Mouse (Mus musculus) small intestine, adult 2 months (tissue): ENCODE results near the gene H2-DMb1. TPM values are rescaled to one million over a fixed set of nuclear protein-coding genes. Genes with fewer than 3 reads are reported as not detected.

ENCODE experiments used
- H3K27ac ChIP-seq: fragments of 200-500 bp; 2 replicates; pipeline ENCODE4 v1.5.1; 2012; ENCODE audit warnings: low read depth, low read length, control low read depth, inconsistent platforms; ENCODE audit not compliant: insufficient read depth
- H3K27me3 ChIP-seq: fragments of 200-500 bp; 2 replicates; pipeline ENCODE4 v1.6.1; 2012; ENCODE audit warnings: mild to moderate bottlenecking, moderate library complexity, low read length, inconsistent platforms; ENCODE audit not compliant: control insufficient read depth, insufficient read depth
- H3K36me3 ChIP-seq: fragments of 200-500 bp; 2 replicates; pipeline ENCODE4 v1.6.1; 2012; ENCODE audit warnings: mild to moderate bottlenecking, low read length, control low read depth, inconsistent platforms; ENCODE audit not compliant: control insufficient read depth, insufficient read depth
- H3K4me1 ChIP-seq: fragments of 200-500 bp; 2 replicates; pipeline ENCODE4 v1.6.1; 2012; ENCODE audit warnings: low read length, inconsistent platforms, mixed read lengths; ENCODE audit not compliant: control insufficient read depth, insufficient read depth, insufficient read length
- H3K4me3 ChIP-seq: fragments of 200-500 bp; 2 replicates; pipeline ENCODE4 v1.5.1; 2012; ENCODE audit warnings: low read depth, mild to moderate bottlenecking, control low read depth, inconsistent platforms, low read length, moderate library complexity
- CTCF ChIP-seq: fragments of 200-500 bp; IDR thresholded peaks from 2 replicates; pipeline ENCODE4 v1.5.1; 2012; ENCODE audit warnings: low read depth, mild to moderate bottlenecking, control low read depth, inconsistent platforms, low read length, moderate library complexity, mixed read lengths; ENCODE audit not compliant: insufficient replicate concordance, insufficient read length; ENCODE audit errors: extremely low read depth
- POLR2A ChIP-seq: fragments of 200-500 bp; IDR thresholded peaks from 2 replicates; pipeline ENCODE4 v1.6.1; 2012; ENCODE audit warnings: low read depth, mild to moderate bottlenecking, control low read depth, inconsistent platforms, low read length, moderate library complexity
- WGBS: fragments of 180-500 bp; shearing (Covaris S2); methylation state at CpG from one replicate; pipeline ENCODE4 v1.1.7; 2018; 5-methylcytosine and 5-hydroxymethylcytosine counted together
- polyA plus RNA-seq: library from polyadenylated mRNA; depleted of rRNA; stranded (reverse); fragments of >200 nt; gene quantifications from 2 replicates; pipeline ENCODE4 v1.2.3, GENCODE M21; 2012

The H2-DMb1 gene
- polyA plus RNA-seq, 1 experiment: 281 TPM

DNA sequence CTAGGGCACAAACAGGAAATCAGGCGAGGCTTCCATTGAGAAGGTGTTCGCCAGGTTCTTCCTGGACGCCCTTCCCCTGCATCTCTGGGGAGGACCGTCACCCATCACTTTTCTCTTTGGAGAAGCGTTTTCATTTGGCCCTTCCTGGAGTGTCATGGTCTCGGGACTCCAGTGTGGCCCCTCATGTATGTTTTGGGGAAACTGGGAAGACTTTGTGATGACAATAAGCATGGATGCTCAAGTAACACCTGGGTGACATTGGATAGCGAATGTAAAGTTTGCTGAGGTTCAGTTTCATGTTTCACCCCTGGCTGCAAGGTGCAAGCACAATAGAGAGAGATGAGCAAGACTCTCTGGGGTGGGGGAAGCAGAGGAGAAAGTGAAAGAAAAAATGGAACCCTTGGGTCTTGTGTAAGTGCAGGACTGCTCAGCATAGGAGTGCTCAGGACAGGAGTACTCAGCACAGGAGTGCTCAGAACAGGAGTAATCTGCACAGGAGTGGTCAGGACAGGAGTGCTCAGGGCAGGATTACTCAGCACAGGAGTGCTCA lies 48.7 kb downstream of the H2-DMb1 start:
- Histone ChIP-seq H3K27me3 (no peaks in the 10 kb centered on the region), H3K4me3 (no peak overlapping the region), H3K4me1 (peaks cover 15% of the 10 kb centered on the region), H3K27ac (no peak overlapping the region), H3K36me3 (peaks cover 23% of the 10 kb centered on the region)
- no peak for TF ChIP-seq POLR2A
- no peak for TF ChIP-seq CTCF
- WGBS: 84% methylated on average over 7 of the region's 7 CpGs

DNA sequence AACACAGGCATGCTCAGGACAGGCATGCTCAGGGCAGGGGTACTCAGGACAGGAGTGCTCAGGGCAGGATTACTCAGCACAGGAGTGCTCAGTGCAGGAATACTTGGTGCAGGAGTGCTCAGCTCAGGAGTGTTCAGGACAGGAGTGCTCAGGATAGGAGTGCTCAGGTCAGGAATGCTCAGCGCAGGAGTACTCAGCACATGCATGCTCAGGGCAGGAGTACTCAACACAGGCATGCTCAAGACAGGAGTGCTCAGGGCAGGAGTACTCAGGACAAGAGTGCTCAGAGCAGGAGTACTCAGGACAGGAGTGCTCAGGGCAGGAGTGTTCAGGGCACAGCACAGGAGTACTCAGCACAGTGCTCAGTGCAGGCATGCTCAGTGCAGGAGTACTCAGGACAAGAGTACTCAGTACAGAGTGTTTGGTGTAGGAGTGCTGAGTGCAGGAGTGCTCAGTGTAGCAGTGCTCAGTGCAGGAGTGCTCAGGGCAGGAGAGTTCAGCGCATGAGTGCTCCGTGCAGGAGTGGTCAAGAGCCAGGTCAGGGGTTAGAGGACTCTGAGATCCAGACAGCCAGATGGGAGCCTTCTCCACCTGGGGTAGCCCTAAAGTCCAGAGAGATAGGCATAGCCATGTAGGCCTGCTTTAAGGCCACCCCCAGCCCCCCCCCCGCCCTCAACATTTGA lies 50.0 kb downstream of the H2-DMb1 start:
- no peak overlapping the region for H3K4me3 ChIP-seq
- TF ChIP-seq CTCF (no peak), POLR2A (no peak)
- no peaks in the 10 kb centered on the region for H3K27me3 ChIP-seq
- H3K4me1 ChIP-seq: peaks cover 13% of the 10 kb centered on the region
- no peak overlapping the region for H3K27ac ChIP-seq
- 93% methylated on average over 4 of the region's 4 CpGs for WGBS
- H3K36me3 ChIP-seq: peaks cover 18% of the 10 kb centered on the region

DNA sequence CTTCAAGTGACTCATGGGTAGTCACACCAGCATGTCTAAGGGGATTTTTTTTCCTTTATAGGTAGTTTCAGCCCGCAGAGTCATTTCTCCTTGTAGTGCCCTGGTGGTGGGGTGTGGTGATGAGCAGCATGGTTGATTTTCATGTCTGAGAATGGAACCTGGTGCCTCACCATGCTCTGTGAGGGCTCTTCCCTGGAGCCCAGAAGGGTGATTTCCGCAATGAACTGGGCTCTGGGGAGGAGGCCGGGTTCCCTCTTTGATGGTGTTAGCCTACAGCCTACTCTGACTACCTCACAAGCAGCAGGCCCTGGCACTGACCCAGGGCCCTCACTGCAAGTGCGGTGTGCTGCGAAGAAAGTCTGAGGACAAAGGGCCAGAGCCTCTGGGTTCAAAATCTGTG lies 50.6 kb downstream of the H2-DMb1 start, which contains the start of gene Tap2:
TSS of gene Tap2 (plus strand) at position 84 of the 400 bp plus-strand sequence.
- 52% methylated on average over 5 of the region's 5 CpGs for WGBS
- H3K27me3 ChIP-seq: no peaks in the 10 kb centered on the region
- H3K4me3 ChIP-seq: peak within 1 kb of the TSS; percentile 82
- no peak for TF ChIP-seq CTCF
- no peak for TF ChIP-seq POLR2A
- H3K4me1 ChIP-seq: peaks cover 13% of the 10 kb centered on the region
- H3K36me3 ChIP-seq: peaks cover 18% of the 10 kb centered on the region
- H3K27ac ChIP-seq: peak within 1 kb of the TSS; percentile 75

DNA sequence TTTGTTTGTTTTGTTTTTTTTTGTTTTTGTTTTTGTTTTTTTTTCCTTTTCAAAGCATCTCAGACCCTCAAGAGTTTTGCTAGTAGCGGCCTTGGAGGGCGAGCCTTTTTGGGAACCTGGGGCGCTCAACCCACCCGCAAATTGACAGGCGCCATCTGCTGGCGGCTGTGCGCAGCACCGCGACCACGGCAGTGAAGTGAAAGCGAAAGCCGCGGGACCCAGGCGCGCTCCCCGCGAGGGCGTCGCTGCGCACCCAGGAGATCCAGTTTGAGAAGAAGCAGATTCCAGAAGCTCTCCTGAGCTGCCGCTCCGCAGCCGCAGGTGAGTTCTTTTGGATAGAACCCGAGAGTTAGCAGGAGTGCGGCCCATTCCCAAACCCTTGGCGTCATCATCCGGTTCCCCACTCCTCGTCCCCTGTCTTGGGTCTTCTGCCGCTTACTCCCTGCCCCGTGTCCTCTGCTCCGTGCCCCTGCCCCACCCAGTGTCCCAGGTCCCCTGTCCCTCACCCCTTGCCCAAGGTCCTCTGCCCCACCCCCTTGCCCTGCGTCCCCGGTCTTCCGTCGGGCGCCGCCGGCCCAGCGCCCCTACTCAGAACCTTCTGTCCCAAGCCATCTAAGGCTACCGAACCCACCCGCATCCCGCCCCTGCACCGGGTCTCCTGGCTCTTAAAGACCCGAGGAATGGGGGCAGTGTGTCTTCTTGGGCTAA lies 51.6 kb downstream of the H2-DMb1 start:
- Histone ChIP-seq H3K36me3 (peaks cover 23% of the 10 kb centered on the region), H3K27me3 (no peaks in the 10 kb centered on the region), H3K4me1 (peaks cover 10% of the 10 kb centered on the region), H3K27ac (peak overlapping the region; percentile 75), H3K4me3 (peak overlapping the region; percentile 82)
- WGBS: under 1% methylated on average over 44 of the region's 44 CpGs
- TF ChIP-seq POLR2A: peak; percentile 63
- peak; percentile 91 for TF ChIP-seq CTCF

DNA sequence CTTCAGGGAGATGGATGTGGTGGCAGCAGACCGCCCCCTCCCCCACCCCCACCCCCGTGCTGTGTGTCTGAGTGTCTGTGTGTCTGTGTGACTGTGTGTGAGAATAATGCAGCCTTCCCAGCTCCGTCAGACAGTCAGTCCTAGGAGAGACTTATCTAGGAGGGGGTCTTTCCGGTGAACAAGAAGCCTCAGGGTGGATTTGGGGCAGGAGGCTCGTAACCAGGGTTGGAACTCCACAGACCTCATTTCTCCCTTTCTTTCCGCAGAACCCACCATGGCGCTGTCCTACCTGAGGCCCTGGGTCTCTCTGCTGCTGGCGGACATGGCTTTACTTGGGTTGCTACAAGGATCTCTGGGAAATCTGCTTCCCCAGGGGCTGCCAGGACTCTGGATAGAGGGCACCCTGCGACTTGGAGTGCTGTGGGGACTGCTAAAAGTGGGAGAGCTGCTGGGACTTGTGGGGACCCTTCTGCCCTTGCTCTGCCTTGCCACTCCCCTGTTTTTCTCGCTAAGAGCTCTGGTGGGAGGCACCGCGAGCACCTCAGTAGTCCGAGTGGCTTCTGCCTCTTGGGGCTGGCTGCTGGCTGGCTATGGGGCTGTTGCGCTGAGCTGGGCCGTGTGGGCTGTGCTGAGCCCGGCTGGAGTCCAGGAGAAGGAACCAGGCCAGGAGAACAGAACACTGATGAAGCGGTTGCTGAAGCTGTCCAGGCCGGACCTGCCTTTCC lies 52.3 kb downstream of the H2-DMb1 start:
- H3K36me3 ChIP-seq: peaks cover 23% of the 10 kb centered on the region
- H3K27me3 ChIP-seq: no peaks in the 10 kb centered on the region
- TF ChIP-seq CTCF (no peak), POLR2A (no peak)
- 40% methylated on average over 18 of the region's 18 CpGs for WGBS
- peak overlapping the region; percentile 82 for H3K4me3 ChIP-seq
- H3K27ac ChIP-seq: peak overlapping the region; percentile 56
- H3K4me1 ChIP-seq: peaks cover 10% of the 10 kb centered on the region

DNA sequence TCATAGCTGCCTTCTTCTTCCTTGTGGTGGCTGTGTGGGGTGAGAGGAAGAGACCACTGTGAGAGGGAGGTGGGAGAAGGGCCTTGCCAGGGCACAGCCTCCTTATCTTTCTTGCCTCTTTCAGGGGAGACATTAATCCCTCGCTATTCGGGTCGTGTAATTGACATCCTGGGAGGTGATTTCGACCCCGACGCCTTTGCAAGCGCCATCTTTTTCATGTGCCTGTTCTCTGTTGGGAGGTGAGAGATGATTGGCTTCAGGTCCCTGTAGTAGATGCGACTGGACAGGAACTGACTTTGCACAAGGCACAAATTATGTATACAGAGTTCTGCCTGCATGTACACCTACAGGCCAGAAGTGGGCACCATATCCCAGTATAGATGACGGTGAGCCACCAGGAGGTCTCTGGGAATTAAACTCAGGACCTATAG lies 52.9 kb downstream of the H2-DMb1 start:
- TF ChIP-seq CTCF (peak; percentile 46; the same call in 1 of the 2 replicates), POLR2A (no peak)
- 32% methylated on average over 9 of the region's 9 CpGs for WGBS
- H3K36me3 ChIP-seq: peaks cover 20% of the 10 kb centered on the region
- peak overlapping the region; percentile 56 for H3K27ac ChIP-seq
- H3K4me1 ChIP-seq: peaks cover 10% of the 10 kb centered on the region
- H3K4me3 ChIP-seq: peak overlapping the region; percentile 82
- H3K27me3 ChIP-seq: no peaks in the 10 kb centered on the region

DNA sequence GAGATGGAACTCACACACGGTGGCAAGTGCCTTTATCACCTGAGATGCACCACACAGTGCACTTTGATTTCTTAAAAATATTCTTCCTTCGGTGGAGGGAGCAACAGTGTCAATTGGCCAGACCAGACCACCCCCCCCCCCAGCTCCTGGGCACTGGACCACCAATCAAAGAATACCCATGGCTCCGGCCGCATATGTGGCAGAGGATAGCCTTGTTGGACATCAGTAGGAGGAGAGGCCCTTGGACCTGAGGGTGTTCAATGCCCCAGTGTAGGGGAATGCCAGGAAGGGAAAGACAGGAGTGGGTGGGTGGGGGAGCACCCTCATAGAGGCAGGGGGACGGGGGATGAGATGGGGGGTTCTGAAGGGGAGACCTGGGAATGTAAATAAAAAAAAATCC lies 53.9 kb downstream of the H2-DMb1 start:
- Histone ChIP-seq H3K27me3 (no peaks in the 10 kb centered on the region), H3K27ac (no peak overlapping the region), H3K36me3 (peaks cover 16% of the 10 kb centered on the region), H3K4me1 (peaks cover 11% of the 10 kb centered on the region), H3K4me3 (no peak overlapping the region)
- TF ChIP-seq CTCF (no peak), POLR2A (no peak)
- 82% methylated on average over 5 of the region's 5 CpGs for WGBS
